Mouse (Mus musculus) thymus, adult 18-20 months (tissue): ENCODE data around the gene Tssk3.
A peak's percentile ranks its signal among the peaks of the same experiment; 100 is the strongest.
"Not testable (repeated sequence)": the region's sequence is repeated elsewhere in the genome, so short reads cannot be mapped to it uniquely, and the experiment has no call there.

Experiments used
- DNase-seq, 2 experiments: peaks; one replicate each; pipeline ENCODE4 v3.0.0; 2022; ENCODE audit warnings: mixed read lengths in 2 of 2

Gene Tssk3

GRCm38 (mm10) chr4:129500607-129501566 lies 10.1 kb upstream of the Tssk3 start:
- peak; percentile 76 to 77 for DNase-seq

- DNase-seq: no peak
Measured at GRCm38 (mm10) chr4:129500017-129500416, 9.2 kb upstream of the Tssk3 start.

GRCm38 (mm10) chr4:129498941-129499340 lies 8.1 kb upstream of the Tssk3 start:
- no peak for DNase-seq

- peak in 1 of 2 experiments; percentile 16 for DNase-seq
Measured at GRCm38 (mm10) chr4:129496631-129497030, 5.8 kb upstream of the Tssk3 start.

GRCm38 (mm10) chr4:129495672-129496562 lies 5.1 kb upstream of the Tssk3 start:
- no peak for DNase-seq

GRCm38 (mm10) chr4:129494681-129495080 lies 3.9 kb upstream of the Tssk3 start:
- DNase-seq: no peak

GRCm38 (mm10) chr4:129481090-129481489 lies 9.7 kb downstream of the Tssk3 start:
- DNase-seq: no peak

GRCm38 (mm10) chr4:129479863-129480262 lies 11.0 kb downstream of the Tssk3 start:
- DNase-seq: no peak

- no peak for DNase-seq
Measured at GRCm38 (mm10) chr4:129476047-129476446, 14.8 kb downstream of the Tssk3 start.

- DNase-seq: no peak
Measured at GRCm38 (mm10) chr4:129464286-129464815, 26.5 kb downstream of the Tssk3 start.

GRCm38 (mm10) chr4:129463097-129464059 lies 27.4 kb downstream of the Tssk3 start:
- no peak for DNase-seq

GRCm38 (mm10) chr4:129462118-129462517 lies 28.7 kb downstream of the Tssk3 start:
- DNase-seq: no peak

GRCm38 (mm10) chr4:129461183-129461960 lies 29.4 kb downstream of the Tssk3 start, which contains the start of gene Bsdc1:
Gene Bsdc1, plus strand, starts transcription at chr4:129461581.
- DNase-seq: peak; percentile 99 to 100

- peak in 1 of 2 experiments; percentile 16 for DNase-seq
Measured at GRCm38 (mm10) chr4:129460827-129461182, 30.0 kb downstream of the Tssk3 start.

- no peak for DNase-seq
Measured at GRCm38 (mm10) chr4:129459726-129460125, 31.1 kb downstream of the Tssk3 start.

GRCm38 (mm10) chr4:129457311-129457710 lies 33.5 kb downstream of the Tssk3 start:
- DNase-seq: not testable (repeated sequence)

- DNase-seq: no peak
Measured at GRCm38 (mm10) chr4:129456126-129456525, 34.7 kb downstream of the Tssk3 start.

- DNase-seq: peak in 1 of 2 experiments; percentile 35
Measured at GRCm38 (mm10) chr4:129455265-129455664, 35.6 kb downstream of the Tssk3 start.

- DNase-seq: no peak
Measured at GRCm38 (mm10) chr4:129451471-129452169, 39.2 kb downstream of the Tssk3 start.

GRCm38 (mm10) chr4:129450851-129451250 lies 40.0 kb downstream of the Tssk3 start:
- no peak for DNase-seq
